Mouse (Mus musculus): Measurements from ENCODE around the gene H2-T22. TPM values are rescaled to one million over a fixed set of nuclear protein-coding genes. Genes with fewer than 3 reads are reported as not detected.
"Not testable (repeated sequence)": the region's sequence is repeated elsewhere in the genome, so short reads cannot be mapped to it uniquely, and the experiment has no call there.

Gene H2-T22
- polyA plus RNA-seq, 1 experiment from 2014 or later = 23.9 TPM

GRCm38 (mm10) chr17:36060829-36061228, 18.3 kb upstream of the H2-T22 start:
- Histone ChIP-seq H3K4me3 (ENCODE audit: low read depth, low read length) (no peak overlapping the region), H3K27ac (ENCODE audit: low read length) (no peak overlapping the region), H3K36me3 (ENCODE audit: insufficient read depth, low read length) (no peaks in the 10 kb centered on the region), H3K4me2 (replicated peaks; ENCODE audit: low read depth, low read length) (no peak overlapping the region), H3K4me1 (ENCODE audit: insufficient read depth, low read depth, low read length) (no peaks in the 10 kb centered on the region), H3K9ac (replicated peaks; ENCODE audit: low read depth) (no peak overlapping the region), H3K9me3 (ENCODE audit: low read length) (no peaks in the 10 kb centered on the region), H3K27me3 (replicated peaks; ENCODE audit: insufficient read depth, low read length) (no peaks in the 10 kb centered on the region)
- TF ChIP-seq EP300 (IDR thresholded peaks at IDR 0.05) = no peak
- TF ChIP-seq CTCF (IDR thresholded peaks at IDR 0.05) = peak; percentile 77
- peak; percentile 47; the same call in 1 of the 2 replicates for ATAC-seq
- DNase-seq (ENCODE audit: low spot score) = peak; percentile 87
- 29% methylated on average over 2 of the region's 2 CpGs for WGBS

- not testable (repeated sequence) for DNase-seq (ENCODE audit: low spot score); H3K4me3 ChIP-seq (ENCODE audit: low read depth, low read length); H3K9ac ChIP-seq (replicated peaks; ENCODE audit: low read depth); H3K27ac ChIP-seq (ENCODE audit: low read length); ATAC-seq; H3K4me2 ChIP-seq (replicated peaks; ENCODE audit: low read depth, low read length); H3K4me1 ChIP-seq (ENCODE audit: insufficient read depth, low read depth, low read length); H3K36me3 ChIP-seq (ENCODE audit: insufficient read depth, low read length); H3K9me3 ChIP-seq (ENCODE audit: low read length); H3K27me3 ChIP-seq (replicated peaks; ENCODE audit: insufficient read depth, low read length)
- WGBS = 45% methylated on average over 1 of the region's 1 CpGs
Observed at GRCm38 (mm10) chr17:36058362-36058761, 15.8 kb upstream of the H2-T22 start, which contains the start of gene Gm11127. TSS of gene Gm11127 (minus strand) at chr17:36058371.

- not testable (repeated sequence) for H3K9me3 ChIP-seq (ENCODE audit: low read length); H3K36me3 ChIP-seq (ENCODE audit: insufficient read depth, low read length); DNase-seq (ENCODE audit: low spot score); H3K4me1 ChIP-seq (ENCODE audit: insufficient read depth, low read depth, low read length); H3K4me3 ChIP-seq (ENCODE audit: low read depth, low read length); H3K4me2 ChIP-seq (replicated peaks; ENCODE audit: low read depth, low read length); H3K27ac ChIP-seq (ENCODE audit: low read length); ATAC-seq; H3K27me3 ChIP-seq (replicated peaks; ENCODE audit: insufficient read depth, low read length); H3K9ac ChIP-seq (replicated peaks; ENCODE audit: low read depth)
- 89% methylated on average over 22 of the region's 25 CpGs for WGBS
Observed at GRCm38 (mm10) chr17:36057927-36058326, 15.4 kb upstream of the H2-T22 start.

GRCm38 (mm10) chr17:36043286-36043685, 739 bp upstream of the H2-T22 start:
- Histone ChIP-seq H3K9me3 (ENCODE audit: low read length) (no peaks in the 10 kb centered on the region), H3K9ac (replicated peaks; ENCODE audit: low read depth) (no peak overlapping the region; the same call in 1 of the 2 replicates), H3K27me3 (replicated peaks; ENCODE audit: insufficient read depth, low read length) (no peaks in the 10 kb centered on the region), H3K36me3 (ENCODE audit: insufficient read depth, low read length) (no peaks in the 10 kb centered on the region), H3K4me1 (ENCODE audit: insufficient read depth, low read depth, low read length) (peaks cover 5% of the 10 kb centered on the region; the same call in 1 of the 2 replicates), H3K4me2 (replicated peaks; ENCODE audit: low read depth, low read length) (peak overlapping the region; percentile 58), H3K4me3 (ENCODE audit: low read depth, low read length) (peak overlapping the region; percentile 37), H3K27ac (ENCODE audit: low read length) (peak overlapping the region; percentile 62; the same call in 1 of the 2 replicates)
- ATAC-seq = no peak
- WGBS = 76% methylated on average over 3 of the region's 3 CpGs
- DNase-seq (ENCODE audit: low spot score) = no peak
- no peak for TF ChIP-seq CTCF (IDR thresholded peaks at IDR 0.05)
- 0 out of 2 replicates have a peak, but pooled peaks have one; percentile 0 for TF ChIP-seq EP300 (IDR thresholded peaks at IDR 0.05)

- peak; percentile 73 for ATAC-seq
- peak; percentile 21 for DNase-seq (ENCODE audit: low spot score)
- H3K4me1 ChIP-seq (ENCODE audit: insufficient read depth, low read depth, low read length); H3K27ac ChIP-seq (ENCODE audit: low read length); H3K27me3 ChIP-seq (replicated peaks; ENCODE audit: insufficient read depth, low read length); H3K9me3 ChIP-seq (ENCODE audit: low read length); H3K36me3 ChIP-seq (ENCODE audit: insufficient read depth, low read length): not testable (repeated sequence)
- peak overlapping the region; percentile 29; the same call in 1 of the 2 replicates for H3K9ac ChIP-seq (replicated peaks; ENCODE audit: low read depth)
- peak overlapping the region; percentile 58 for H3K4me2 ChIP-seq (replicated peaks; ENCODE audit: low read depth, low read length)
- WGBS = 0% methylated on average over 14 of the region's 19 CpGs
- peak overlapping the region; percentile 35 for H3K4me3 ChIP-seq (ENCODE audit: low read depth, low read length)
Observed at GRCm38 (mm10) chr17:36042055-36042454, 492 bp downstream of the H2-T22 start.

- H3K4me2 ChIP-seq (replicated peaks; ENCODE audit: low read depth, low read length); H3K9ac ChIP-seq (replicated peaks; ENCODE audit: low read depth); H3K4me3 ChIP-seq (ENCODE audit: low read depth, low read length); DNase-seq (ENCODE audit: low spot score); H3K27me3 ChIP-seq (replicated peaks; ENCODE audit: insufficient read depth, low read length); H3K9me3 ChIP-seq (ENCODE audit: low read length); ATAC-seq; H3K4me1 ChIP-seq (ENCODE audit: insufficient read depth, low read depth, low read length); H3K36me3 ChIP-seq (ENCODE audit: insufficient read depth, low read length); H3K27ac ChIP-seq (ENCODE audit: low read length): not testable (repeated sequence)
- 83% methylated on average over 2 of the region's 2 CpGs for WGBS
Observed at GRCm38 (mm10) chr17:36040604-36041003, 1.9 kb downstream of the H2-T22 start.

- not testable (repeated sequence) for H3K4me1 ChIP-seq (ENCODE audit: insufficient read depth, low read depth, low read length); H3K36me3 ChIP-seq (ENCODE audit: insufficient read depth, low read length); H3K4me3 ChIP-seq (ENCODE audit: low read depth, low read length); DNase-seq (ENCODE audit: low spot score); ATAC-seq; H3K4me2 ChIP-seq (replicated peaks; ENCODE audit: low read depth, low read length); H3K9me3 ChIP-seq (ENCODE audit: low read length); H3K9ac ChIP-seq (replicated peaks; ENCODE audit: low read depth); H3K27ac ChIP-seq (ENCODE audit: low read length); H3K27me3 ChIP-seq (replicated peaks; ENCODE audit: insufficient read depth, low read length)
- 76% methylated on average over 13 of the region's 13 CpGs for WGBS
Observed at GRCm38 (mm10) chr17:36036126-36036525, 6.4 kb downstream of the H2-T22 start.
